Mouse (Mus musculus) heart, adult 9 months (tissue): ENCODE measurements around the gene Esyt1.
A peak's percentile ranks its signal among the peaks of the same experiment; 100 is the strongest.
"Not testable (repeated sequence)": the region's sequence is repeated elsewhere in the genome, so short reads cannot be mapped to it uniquely, and the experiment has no call there.

Experiments
- DNase-seq, 2 experiments: peaks; one replicate each; pipeline ENCODE4 v3.0.0; 2022; ENCODE audit warnings: low spot score in 2 of 2

Gene Esyt1

DNA sequence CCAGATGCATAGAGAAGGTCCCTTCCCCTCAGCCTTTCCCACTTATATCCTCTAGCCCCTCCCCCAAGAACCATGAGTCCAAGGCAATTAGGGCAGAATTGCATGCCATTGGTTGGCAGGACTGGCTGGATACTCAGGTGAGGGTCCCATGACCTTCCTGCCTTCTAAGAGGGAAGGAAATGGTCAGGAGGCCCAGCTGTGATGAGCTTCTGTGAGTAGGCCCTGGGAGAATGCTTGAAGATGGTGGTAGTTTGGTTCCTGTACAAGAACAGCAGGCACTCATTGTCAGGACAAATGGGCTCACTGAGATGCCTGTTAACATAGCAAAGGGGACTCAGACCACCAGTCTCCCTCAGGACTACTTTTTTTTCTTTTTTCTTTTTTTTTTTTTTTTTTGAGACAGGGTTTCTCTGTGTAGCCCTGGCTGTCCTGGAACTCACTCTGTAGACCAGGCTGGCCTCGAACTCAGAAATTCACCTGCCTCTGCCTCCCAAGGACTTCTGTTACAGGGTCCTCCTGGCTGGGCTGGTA, 12.7 kb upstream of the Esyt1 start:
- no peak for DNase-seq

DNA sequence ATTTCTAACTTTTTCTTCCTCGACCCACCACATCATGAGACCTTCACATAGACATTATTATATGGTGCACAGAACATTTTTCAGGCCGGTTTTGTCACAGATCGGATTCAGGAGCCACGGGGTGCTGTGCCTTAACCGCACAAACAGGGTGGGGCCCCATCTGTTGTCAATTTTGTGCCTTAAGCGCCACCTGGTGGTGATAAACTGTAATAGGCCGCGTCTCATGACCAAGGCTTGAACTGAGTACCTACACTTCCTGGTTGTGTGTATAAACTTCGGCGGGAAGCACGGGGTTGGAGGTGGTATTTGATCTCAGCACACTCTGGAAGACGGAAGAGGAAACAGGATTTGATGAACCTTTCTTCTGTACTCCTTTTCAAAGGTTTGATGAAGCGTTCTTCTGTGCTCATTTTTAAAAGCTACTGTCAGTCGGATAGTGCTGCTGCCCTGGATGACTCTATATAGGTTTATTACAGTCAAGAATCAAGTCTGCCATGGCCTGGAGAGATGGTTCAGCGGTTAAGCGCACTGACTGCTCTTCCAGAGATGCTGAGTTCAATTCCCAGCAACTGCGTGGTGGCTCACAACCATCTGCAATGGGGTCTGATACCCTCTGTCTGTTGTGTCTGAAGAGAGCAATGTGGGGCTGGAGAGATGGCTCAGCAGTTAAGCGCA, 10.7 kb upstream of the Esyt1 start:
- DNase-seq = peak; percentile 91 to 95

DNA sequence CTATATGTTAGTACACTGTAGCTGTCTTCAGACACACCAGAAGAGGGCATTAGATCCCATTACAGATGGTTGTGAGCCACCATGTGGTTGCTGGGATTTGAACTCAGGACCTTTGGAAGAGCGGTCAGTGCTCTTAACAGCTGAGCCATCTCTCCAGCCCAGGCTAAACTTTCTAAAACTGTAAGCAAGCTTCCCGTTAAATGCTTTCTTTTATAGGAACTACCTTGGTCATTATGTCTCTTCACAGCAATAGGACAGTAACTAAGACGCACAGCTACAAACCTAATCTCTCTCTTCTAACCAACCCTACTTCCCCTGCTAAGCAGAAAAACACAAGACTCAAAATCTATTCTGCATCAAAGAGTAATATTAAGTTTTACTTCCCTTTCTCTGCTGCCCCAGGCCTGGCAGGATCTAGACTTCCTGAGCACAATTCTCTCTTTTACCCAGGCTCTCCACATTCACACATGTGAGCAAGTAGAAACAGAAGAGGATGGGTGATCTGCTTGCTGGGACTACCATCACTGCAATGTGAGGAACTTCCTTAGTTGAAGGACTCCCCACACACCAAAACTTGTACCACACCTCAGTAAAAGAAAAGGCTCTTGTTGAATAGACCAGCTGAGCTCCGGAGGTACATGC, 10.1 kb upstream of the Esyt1 start:
- DNase-seq = no peak

DNA sequence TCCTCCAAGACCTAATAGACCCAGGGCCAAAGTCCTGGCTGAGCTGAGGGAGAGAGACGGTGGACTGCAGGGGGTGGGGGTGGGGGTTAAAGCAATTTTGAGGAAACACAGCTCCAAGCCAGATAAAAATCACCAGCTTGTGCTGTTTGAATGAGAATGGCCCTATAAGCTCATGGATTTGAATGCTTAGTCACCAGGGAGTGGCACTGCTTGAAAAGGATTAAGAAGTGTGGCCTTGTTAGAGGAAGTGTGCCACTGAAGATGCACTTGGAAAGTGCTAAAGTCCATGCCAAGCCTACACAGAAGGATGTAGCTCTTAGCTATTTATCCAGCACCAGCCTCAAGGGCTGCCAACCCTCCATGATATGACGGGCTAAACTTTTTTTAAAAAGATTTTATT, 9.5 kb upstream of the Esyt1 start:
- no peak for DNase-seq

DNA sequence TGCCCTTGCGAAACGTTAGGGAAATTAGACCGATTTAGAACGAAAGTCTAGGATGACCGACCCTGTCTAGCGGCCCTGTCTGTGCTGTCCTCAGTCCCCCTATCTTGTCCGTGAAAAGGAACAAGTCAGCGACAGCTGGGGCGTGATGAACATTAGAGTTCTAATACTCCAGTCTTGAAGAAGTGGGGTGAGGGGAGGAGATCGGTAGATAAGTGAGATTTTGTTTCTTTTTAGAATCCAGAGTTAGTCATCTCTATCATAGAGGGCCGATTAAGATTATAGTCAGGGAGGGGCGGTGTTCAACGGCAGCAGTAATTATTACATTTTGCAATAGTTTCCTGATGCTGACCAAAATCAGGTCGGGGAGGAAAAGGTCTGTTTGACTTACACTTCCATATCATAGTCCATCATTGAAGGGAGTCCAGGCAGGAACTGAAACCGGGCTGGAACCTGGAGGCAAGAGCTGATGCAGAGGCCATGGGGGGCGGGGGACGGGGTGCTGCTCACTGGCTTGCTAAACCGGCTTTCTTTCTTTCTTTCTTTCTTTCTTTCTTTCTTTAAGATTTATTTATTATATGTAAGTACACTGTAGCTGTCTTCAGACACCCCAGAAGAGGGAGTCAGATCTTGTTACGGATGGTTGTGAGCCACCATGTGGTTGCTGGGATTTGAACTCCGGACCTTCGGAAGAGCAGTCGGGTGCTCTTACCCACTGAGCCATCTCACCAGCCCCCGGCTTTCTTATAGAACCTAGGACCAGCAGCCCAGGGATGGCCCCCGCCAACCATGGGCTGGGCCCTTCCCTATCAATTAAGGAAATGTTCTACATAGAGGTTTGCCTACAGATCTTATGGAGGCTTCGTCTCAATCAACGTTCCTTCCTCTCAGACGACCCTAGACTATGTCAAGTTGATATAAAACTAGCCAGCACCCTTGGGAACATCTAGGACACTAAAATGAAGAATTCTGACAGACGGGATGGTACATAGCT, 990 bp upstream of the Esyt1 start:
- DNase-seq = no peak

DNA sequence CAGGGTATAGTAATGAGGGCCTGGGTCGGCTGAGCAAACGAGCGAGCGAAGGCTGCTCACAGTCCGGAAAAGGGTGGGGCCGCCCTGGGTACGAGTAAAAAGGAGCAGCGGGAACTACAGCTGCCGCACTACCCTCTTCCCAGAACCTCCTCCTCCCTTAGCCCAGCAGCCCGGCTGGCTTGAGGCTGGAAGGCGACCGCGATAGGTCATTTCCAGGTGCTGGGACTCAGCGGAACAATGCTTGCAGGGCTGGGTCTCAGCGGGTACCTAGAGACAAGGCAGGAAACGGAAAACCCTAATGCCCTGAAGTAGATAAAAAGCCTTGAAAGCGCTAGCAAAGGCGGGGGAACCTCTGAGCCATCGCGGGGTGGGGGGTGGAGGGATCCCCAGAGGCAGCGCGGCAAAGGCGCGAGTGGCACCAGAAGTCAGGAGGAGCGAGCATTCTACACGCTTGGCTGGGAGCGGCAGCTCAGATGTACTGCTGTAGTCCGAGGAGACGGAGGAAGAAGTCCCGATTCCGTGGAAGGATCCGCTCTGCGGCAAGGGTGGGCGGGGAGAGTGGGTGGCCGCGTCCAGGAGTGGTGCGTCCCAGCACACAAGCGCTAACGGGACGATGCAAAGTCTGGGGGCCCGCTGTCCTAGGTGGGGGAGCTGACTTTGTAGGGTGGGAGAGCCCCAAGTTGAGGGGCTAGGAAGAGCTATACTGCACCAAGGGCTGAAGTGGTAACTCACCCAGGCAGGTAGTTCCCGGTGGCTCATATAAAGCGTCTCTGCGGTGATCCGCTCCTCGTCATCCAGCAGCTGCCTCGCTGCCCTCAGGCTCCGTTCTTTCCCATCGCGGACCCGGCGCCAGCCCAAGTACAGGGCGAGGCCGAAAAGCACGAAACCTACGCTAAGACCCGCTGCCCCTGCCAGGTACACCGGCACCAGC, 674 bp downstream of the Esyt1 start:
- peak; percentile 42 to 52 for DNase-seq

DNA sequence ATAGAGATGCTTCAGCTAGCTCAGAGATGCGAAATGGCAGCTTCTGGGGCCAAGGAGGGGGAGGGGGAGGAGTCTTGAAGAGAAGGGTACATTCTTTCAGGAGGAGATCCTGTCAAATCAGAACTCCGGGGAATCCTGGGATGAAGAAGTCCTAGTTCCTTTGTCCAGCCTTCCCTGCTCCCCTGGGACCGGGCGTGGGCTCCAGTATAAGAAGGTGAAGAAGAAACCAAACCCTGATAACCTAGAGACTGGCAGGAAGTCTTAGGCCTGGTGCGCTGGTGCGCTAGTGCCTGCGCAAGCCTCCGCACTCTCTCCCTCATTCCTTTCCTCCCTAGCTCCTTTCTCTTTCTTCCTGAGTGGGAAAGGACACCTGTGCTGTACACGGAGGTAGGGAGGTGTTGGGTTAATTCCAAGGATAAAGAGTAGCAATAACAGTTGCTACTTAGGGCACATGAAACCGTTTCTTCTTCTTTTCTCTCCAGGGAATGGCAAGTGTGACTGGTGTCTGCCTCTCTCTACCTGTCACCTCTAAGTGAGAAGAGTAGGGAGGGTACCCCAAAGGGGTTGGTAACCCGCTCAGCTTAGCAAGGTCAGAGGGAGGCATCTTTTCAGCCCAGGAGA, 1.4 kb downstream of the Esyt1 start:
- no peak for DNase-seq

DNA sequence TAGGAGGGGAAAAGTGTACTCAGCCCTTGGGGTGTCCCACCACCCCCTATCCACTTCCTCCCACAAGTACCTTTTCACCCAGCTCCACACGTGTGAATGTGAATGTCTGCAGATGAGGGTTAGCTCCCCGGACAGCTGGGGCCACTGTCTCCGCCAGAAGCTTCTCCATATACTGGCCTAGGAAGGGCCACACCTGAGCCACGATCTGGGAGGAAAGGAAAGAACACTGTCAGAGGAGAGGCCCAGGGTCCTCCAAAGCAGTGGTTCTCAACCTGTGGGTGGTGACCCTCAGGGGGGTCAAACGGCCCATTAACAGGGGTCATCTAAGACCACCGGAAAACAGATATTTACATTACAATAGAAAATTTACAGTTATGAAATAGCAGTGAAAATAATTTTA, 3.3 kb downstream of the Esyt1 start:
- DNase-seq = no peak

DNA sequence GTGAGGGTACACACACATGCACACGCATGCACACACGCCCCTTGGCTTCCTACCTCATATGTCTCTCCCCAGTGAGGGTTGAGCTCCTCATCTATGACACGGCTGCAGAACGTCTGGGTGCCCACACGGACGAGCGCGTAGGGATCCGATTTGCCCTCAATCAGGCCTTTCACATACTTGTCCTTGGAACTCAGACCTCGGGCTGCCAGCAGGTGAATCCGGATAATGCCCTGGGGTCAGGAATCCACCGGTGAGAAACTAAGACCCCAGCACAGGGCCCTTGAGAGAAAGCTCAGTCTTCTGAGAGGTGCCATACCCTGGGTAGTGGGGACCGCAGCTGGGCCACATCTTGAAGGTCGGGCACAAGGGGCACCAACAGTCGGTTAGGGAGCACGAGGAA, 5.1 kb downstream of the Esyt1 start:
- no peak for DNase-seq

DNA sequence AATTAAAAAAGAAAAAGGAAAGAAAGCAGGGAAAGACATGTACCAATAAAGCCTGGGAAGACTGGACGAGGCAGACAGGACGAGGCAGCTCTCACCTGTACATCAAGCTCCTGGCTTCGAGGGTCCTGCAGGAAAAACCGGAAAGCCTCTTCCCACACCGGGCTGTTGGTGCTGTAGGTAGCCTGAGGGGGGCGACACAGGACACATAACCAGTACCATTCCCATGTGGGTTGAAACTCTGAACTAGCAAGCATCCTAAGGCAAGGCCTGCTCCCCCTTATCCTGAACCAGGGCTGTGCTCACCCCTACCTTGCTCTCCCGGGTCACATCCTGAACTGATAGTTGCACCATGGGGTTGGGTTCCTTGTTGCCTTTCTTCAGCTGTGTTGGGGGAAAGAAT, 6.8 kb downstream of the Esyt1 start:
- DNase-seq = peak in 1 of 2 experiments; percentile 57

DNA sequence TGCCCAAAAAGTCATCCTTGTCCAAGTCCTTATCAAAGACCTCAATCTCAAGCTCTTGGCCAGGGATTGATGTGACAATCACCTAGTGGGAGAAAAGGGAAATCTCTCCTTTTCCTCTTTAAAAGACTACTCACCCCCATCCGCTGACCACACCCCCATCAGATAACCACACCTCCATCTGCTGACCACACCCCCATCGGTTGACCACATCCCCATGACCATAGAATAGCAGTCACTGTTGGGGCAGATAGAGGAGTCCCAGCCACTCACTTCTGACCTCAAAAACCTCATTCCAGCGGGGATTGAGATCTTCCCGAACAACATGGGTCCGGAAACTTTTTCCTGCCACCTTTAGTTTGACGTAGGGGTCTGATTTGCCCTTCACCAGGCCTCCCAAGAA, 9.0 kb downstream of the Esyt1 start:
- no peak for DNase-seq

DNA sequence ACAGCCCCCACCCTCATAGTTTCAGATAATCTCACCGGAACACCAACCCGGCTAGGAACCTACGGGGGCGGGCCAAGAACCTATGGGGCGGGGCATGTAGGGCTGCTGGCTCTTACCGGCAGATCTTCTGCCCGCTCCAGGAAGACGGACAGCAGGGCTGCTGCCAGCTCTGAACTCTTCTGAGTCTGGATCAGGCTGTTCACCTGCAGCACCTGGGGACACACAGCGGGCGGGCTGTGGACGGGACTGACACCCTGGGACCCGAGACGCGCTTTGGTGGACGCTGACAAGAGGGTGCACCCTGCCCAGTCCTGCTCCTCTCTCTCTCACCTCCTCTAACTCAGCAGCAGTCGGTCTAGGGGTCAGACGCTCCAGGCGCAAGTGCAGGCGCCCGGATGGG, 9.6 kb downstream of the Esyt1 start:
- no peak for DNase-seq

DNA sequence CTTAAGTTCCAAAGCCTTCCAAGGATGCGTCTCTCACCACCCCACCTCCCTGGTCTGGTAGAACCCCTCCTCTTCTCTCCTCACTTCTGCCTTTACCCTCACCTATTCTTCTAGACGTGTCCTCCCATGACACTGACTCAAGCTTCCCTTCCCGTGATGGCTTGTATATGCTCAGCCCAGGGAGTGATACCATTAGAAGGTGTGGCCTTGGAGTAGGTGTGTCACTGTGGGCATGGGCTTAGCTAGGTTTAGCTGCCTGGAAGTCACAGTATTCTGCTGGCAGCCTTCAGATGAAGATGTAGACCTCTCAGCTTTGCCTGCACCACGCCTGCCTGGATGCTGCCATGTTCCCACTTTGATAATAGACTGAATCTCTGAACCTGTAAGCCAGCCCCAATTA, 10.6 kb downstream of the Esyt1 start:
- DNase-seq = no peak

DNA sequence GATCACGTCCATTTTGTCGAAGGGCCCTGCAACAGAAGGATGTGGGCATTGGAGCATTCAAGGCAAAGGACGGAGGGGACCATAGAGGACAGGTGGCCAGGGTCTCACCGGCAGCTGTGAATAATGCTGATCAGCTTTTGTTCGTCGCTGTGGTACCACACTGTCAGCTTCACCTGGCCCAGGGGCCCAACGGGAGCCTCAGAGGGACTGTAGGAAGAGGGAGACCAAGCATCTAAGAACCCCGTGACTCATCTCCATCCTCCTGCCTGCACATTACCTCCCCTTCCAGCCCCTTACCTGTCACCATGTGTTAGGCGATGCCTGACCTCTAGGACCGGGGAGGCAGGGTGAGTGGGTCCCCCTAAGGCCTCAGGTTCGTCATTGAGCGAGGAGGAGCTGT, 13.9 kb downstream of the Esyt1 start:
- DNase-seq = no peak

DNA sequence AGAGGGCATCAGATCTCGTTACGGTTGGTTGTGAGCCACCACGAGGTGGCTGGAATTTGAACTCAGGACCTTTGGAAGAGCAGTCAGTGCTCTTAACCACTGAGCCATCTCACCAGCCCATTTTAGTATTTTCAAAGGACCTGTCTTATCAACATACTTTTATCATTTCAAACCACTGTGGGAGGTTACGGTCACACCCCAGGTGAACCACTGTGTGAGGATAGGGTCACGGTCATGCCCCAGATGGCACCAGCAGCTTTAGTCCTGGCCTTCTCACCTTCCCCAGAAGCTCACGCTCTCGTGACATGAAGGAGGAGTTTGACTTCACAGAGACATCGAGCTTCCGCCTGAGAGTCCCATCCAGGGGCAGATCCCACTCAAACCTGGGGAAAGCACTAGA, 14.5 kb downstream of the Esyt1 start:
- DNase-seq = no peak

DNA sequence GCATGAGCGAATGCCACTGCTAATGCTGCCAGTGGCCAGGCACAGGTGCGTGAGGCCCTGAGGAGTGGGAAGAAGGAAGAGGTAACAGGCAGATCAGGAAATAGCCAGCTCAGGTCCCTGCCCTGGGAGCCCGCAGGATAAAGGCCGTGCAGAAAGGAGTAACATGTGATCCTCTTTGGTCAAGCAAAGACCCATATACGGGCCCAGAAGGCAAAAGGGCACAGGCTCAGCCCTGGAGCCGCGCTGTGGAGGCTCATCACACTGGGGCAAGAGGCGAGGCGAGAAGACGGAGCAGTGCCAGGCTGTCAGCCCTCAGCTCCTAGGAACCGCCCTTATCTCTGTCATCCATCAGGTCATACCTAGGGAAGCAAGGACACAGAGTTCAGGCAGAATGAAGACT, 15.4 kb downstream of the Esyt1 start:
- no peak for DNase-seq

DNA sequence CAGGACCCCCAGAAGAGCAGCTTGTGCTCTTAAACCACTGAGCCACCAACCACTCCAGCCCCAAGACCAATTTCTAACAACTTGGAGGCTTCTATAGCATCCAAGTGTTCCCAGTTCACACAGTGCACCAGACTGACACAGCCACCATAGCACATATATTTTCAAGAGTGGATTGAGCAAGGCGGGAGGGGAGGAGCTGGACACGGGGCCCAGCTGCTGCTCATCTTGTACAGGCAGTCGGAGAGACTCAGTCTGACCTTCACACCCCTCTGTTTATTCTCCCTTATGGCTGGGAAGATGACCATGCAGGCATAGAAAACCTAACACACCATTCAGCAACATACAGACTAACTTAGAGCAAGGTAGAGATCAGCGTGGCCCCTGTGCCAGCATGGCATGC, 15.8 kb downstream of the Esyt1 start:
- no peak for DNase-seq

DNA sequence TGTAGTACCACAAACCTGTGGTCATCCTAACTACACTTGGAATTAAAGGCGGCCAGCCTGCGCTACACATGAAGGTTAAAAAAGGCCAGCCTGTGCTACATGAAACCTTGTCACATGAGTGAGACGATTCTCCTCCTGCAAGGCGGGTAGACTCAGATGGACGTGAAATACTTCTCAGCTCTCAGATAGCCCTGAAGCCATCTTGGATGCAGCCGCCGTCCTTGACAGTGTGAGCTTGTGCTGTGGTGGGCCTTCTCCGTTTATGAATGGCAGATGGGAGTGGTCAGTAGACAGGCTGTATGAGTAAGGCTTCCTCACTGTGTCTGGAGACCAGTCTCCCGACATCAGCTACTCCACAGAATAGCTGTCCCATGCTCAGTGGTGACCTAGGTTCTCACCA, 16.5 kb downstream of the Esyt1 start:
- DNase-seq = no peak

DNA sequence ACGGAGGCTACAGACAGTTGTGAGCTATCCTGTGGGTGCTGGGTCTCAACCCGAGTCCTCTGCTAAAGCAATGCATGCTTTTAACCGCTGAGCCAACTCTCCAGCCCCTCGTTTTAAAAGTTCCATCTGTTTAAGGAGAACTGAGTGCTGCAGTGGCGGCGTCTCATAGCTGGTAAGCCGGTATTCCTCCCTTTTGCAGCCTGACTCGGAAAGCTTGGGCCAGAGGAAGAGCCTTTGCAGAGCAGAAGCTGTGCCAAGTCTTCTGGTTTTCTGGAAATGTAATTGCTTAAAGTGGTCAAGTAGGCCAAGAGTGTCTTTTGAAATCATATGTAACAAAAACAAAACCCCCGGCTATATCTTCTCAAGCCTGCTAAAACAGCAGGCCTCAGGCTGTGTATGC, 17.4 kb downstream of the Esyt1 start:
- no peak for DNase-seq

DNA sequence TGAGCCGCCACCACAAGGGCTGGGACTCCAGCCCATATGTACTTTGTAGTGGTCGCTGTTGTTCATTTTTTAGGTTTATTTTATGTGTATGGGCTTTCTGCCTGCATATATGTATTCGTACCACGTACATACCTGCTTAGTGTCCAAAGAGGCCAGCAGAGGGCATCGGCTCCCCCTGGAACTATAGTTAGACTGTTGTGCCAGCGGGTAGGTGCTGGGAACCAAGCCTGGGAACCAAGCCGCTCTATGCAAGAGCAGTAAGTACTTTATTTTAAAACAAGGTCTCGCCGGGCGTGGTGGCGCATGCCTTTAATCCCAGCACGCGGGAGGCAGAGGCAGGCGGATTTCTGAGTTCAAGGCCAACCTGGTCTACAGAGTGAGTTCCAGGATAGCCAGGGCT, 19.7 kb downstream of the Esyt1 start:
- DNase-seq = no peak

DNA sequence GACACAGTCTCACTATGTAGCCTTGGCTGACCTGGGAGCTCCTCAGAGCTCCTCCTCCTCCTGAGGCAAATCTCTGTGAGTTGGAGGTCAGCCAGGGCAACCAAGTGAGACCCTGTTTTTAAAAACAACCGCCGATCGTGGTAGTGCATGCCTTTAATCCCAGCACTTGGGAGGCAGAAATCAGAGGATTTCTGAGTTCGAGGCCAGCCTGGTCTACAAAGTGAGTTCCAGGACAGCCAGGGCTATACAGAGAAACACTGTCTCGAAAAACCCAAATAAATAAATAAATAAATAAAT, 20.4 kb downstream of the Esyt1 start:
- not testable (repeated sequence) for DNase-seq
